Mouse (Mus musculus) liver, embryonic 11.5 days (tissue): ENCODE results near the gene Cbfa2t3. TPM values are rescaled to one million over a fixed set of nuclear protein-coding genes. Genes with fewer than 3 reads are reported as not detected.

ENCODE experiments used
- ATAC-seq: fragments of 200-750 bp; cut with Nextera tagmentation; replicated peaks from 2 replicates; pipeline ENCODE4 v1.8.0; 2017; ENCODE audit warnings: moderate number of reproducible peaks, mild to moderate bottlenecking, moderate TSS enrichment, moderate library complexity; ENCODE audit not compliant: low FRiP score
- DNase-seq: peaks from one replicate; pipeline ENCODE4 v3.0.0-alpha.2; 2017; ENCODE audit warnings: low spot score
- H3K27ac ChIP-seq: fragments of 300-500 bp; sonication (generic); 2 replicates; pipeline ENCODE4 v1.5.1; 2014; ENCODE audit warnings: mild to moderate bottlenecking, low read depth, low read length, control low read depth
- H3K27me3 ChIP-seq: fragments of 300-500 bp; sonication (generic); replicated peaks from 2 replicates; pipeline ENCODE4 v1.6.1; 2014; ENCODE audit warnings: low read length, mixed read lengths; ENCODE audit not compliant: control insufficient read depth, insufficient read depth
- H3K36me3 ChIP-seq: fragments of 300-500 bp; sonication (generic); 2 replicates; pipeline ENCODE4 v1.6.1; 2014; ENCODE audit warnings: mild to moderate bottlenecking, low read length, moderate library complexity, mixed read lengths; ENCODE audit not compliant: control insufficient read depth, insufficient read depth
- H3K4me1 ChIP-seq: fragments of 300-500 bp; sonication (generic); replicated peaks from 2 replicates; pipeline ENCODE4 v1.6.1; 2014; ENCODE audit warnings: low read length, mixed read lengths; ENCODE audit not compliant: control insufficient read depth, insufficient read depth
- H3K4me2 ChIP-seq: fragments of 300-500 bp; sonication (generic); 2 replicates; pipeline ENCODE4 v1.6.1; 2014; ENCODE audit warnings: mild to moderate bottlenecking, control low read depth, moderate library complexity
- H3K4me3 ChIP-seq: fragments of 300-500 bp; sonication (generic); 2 replicates; pipeline ENCODE4 v1.5.1; 2014; ENCODE audit warnings: low read depth, low read length, control low read depth
- H3K9ac ChIP-seq: fragments of 300-500 bp; sonication (generic); 2 replicates; pipeline ENCODE4 v1.6.1; 2014; ENCODE audit warnings: low read depth, low read length, control low read depth
- H3K9me3 ChIP-seq: fragments of 300-500 bp; sonication (generic); 2 replicates; pipeline ENCODE4 v1.6.1; 2016; ENCODE audit warnings: low read length, inconsistent platforms, mixed read lengths; ENCODE audit not compliant: control insufficient read depth
- WGBS: fragments of 180-500 bp; shearing (Covaris S2); extraction: QIAGEN DNeasy Blood & Tissue Kit; methylation state at CpG from one replicate; pipeline ENCODE4 v1.1.7; 2014; 5-methylcytosine and 5-hydroxymethylcytosine counted together
- polyA plus RNA-seq: library from polyadenylated mRNA; unstranded; fragments of >200 nt; fragmentation: Nextera tagmentation; extraction: Ambion mirVana; gene quantifications from 2 replicates; pipeline ENCODE4 v1.2.1, GENCODE M21; 2014

The Cbfa2t3 gene
- polyA plus RNA-seq, 1 experiment from 2014 or later = 14.4 TPM

DNA sequence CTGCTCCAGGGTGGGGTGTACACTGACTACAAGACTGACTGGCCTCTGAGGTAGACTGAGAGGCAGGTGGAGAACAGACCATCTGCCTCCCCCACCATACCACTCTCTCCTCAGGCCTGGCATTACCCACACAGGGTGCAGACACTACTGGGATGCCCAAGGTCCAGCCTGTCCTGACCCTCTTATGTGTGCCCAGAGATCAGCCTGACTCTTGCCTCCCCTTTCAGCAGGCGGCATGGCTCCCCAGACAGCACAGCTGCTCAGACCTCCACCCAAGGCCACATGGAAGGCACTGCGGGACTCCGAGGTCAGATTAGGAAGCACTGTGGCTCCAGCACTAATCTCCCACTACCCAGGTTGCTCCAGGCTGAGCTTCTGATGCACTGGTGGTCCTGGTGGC, 28.2 kb downstream of the Cbfa2t3 start:
- H3K9me3 ChIP-seq = no peaks in the 10 kb centered on the region
- H3K9ac ChIP-seq = no peak overlapping the region
- peaks cover 4% of the 10 kb centered on the region; the same call in 1 of the 2 replicates for H3K27me3 ChIP-seq
- no peak overlapping the region for H3K4me3 ChIP-seq
- no peak for DNase-seq
- WGBS = 68% methylated on average over 3 of the region's 3 CpGs
- no peak overlapping the region for H3K4me2 ChIP-seq
- no peak overlapping the region for H3K27ac ChIP-seq
- peaks cover 32% of the 10 kb centered on the region for H3K4me1 ChIP-seq
- ATAC-seq = no peak
- peaks cover 3% of the 10 kb centered on the region; the same call in 1 of the 2 replicates for H3K36me3 ChIP-seq

DNA sequence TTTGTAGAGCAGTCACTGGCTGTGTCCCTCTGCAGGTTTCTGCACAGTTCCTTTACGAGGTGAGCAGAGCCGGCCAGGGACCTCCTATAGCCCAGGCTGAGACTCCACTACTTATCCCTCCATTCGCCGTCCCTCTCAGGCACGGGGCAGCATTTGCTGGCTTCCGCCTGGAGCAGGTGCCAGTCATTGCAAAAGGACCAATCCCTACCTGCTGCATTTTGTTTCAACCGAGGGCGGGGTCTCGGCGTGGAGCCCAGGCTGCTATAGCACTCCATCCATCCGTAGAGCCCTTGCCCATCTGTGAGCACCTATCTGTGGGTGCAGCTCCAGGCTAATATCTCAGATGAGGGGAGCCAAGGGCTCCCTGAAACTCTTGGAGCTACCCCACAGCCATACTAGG, 28.9 kb downstream of the Cbfa2t3 start:
- DNase-seq = no peak
- Histone ChIP-seq H3K4me2 (no peak overlapping the region), H3K9ac (no peak overlapping the region), H3K27me3 (no peaks in the 10 kb centered on the region), H3K27ac (no peak overlapping the region), H3K4me1 (peaks cover 39% of the 10 kb centered on the region), H3K4me3 (no peak overlapping the region), H3K36me3 (peaks cover 3% of the 10 kb centered on the region; the same call in 1 of the 2 replicates), H3K9me3 (no peaks in the 10 kb centered on the region)
- ATAC-seq = no peak
- 57% methylated on average over 11 of the region's 11 CpGs for WGBS

DNA sequence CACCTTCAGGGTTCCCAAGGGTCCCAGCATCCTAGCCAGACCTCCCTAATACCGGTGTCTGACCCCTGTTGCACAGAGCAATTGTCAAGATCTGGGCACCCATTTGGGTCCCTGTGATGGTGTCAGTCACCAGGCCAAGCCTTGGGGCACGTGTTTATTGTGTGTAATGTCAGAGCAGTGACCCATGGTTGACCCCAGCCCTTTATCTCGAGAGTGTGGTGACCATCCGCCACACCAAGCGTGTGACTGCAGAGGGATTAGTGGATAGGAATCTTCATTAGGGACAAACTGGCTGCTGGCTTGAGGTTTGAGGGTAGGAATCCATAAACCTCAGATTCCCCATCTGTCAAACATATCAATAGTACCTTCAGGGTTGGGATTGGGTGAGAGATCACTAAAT, 29.5 kb downstream of the Cbfa2t3 start:
- no peaks in the 10 kb centered on the region for H3K9me3 ChIP-seq
- H3K36me3 ChIP-seq = peaks cover 3% of the 10 kb centered on the region; the same call in 1 of the 2 replicates
- no peaks in the 10 kb centered on the region for H3K27me3 ChIP-seq
- ATAC-seq = no peak
- H3K4me1 ChIP-seq = peaks cover 40% of the 10 kb centered on the region
- H3K9ac ChIP-seq = no peak overlapping the region
- no peak for DNase-seq
- no peak overlapping the region for H3K4me3 ChIP-seq
- no peak overlapping the region for H3K27ac ChIP-seq
- no peak overlapping the region for H3K4me2 ChIP-seq
- 52% methylated on average over 5 of the region's 5 CpGs for WGBS

DNA sequence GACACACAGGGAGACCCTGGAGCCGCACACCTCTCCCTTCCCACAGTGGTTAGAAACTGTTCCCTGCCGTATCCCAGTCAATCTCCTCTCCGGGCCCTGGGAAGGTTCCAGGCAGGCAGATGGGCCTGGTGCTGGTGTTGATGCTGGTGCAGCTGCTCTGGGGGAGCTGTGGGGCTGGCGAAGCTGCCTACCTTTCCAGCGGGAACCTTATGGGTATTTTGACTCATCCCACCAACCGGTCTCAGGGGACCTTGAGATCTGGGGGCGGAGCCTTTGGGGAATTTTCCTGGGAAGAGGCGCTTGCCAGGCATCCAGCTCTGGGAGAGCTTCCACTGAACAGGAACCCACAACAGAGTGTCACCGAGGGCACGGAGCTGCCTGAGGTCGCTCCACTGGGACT, 31.1 kb downstream of the Cbfa2t3 start:
- Histone ChIP-seq H3K4me2 (no peak overlapping the region), H3K9ac (no peak overlapping the region), H3K36me3 (no peaks in the 10 kb centered on the region; the same call in 1 of the 2 replicates), H3K9me3 (no peaks in the 10 kb centered on the region), H3K4me3 (no peak overlapping the region), H3K27ac (no peak overlapping the region), H3K4me1 (peaks cover 43% of the 10 kb centered on the region), H3K27me3 (no peaks in the 10 kb centered on the region)
- ATAC-seq = no peak
- no peak for DNase-seq
- WGBS = 73% methylated on average over 11 of the region's 11 CpGs

DNA sequence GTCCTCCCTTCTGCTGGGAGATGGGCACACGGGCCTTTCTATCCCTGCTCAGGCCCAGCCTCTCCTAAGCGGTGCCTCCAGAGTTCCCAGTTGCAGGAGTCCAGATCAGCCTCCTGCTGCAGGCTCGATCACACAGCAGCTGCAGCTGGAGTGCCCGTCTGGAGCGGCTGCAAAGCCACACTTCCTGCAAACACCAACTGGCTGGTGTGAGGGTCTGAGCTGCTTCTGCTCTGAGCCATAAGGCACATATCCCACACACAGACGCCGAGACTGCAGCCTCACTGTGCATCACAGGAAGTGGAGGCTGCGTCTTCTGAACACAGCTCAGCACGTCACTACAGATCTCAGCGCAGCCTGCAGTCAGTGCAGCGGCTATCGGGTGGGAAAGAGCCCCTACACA, 32.1 kb downstream of the Cbfa2t3 start:
- H3K4me1 ChIP-seq = peaks cover 44% of the 10 kb centered on the region
- H3K4me2 ChIP-seq = peak overlapping the region; percentile 58
- no peaks in the 10 kb centered on the region for H3K27me3 ChIP-seq
- no peaks in the 10 kb centered on the region for H3K9me3 ChIP-seq
- peak overlapping the region; percentile 28 for H3K27ac ChIP-seq
- ATAC-seq (peak; percentile 16; the same call in 1 of the 2 replicates), DNase-seq (no peak)
- WGBS = 29% methylated on average over 12 of the region's 12 CpGs
- peak overlapping the region; percentile 11; the same call in 1 of the 2 replicates for H3K4me3 ChIP-seq
- no peaks in the 10 kb centered on the region; the same call in 1 of the 2 replicates for H3K36me3 ChIP-seq
- peak overlapping the region; percentile 20 for H3K9ac ChIP-seq

DNA sequence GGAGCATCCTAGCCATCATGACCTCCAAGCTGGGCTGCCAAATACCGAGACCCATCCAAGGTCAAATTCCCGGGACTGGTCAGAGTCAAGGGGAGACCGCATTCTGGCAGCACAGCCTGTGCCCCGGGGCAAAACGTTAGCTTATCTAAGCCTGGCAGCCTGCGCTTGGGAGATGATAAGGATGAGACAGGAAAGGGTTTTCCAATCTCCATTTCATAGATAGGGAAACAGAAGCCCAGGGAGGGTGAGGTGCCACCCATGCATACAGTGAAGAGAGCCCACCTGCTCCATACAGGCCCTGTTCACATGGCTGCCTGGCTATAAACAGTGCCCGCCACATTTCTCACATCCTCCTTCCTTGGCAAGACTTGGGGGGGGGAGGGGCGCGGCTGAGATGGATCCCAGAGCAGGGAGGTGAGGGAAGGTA, 32.6 kb downstream of the Cbfa2t3 start:
- H3K4me1 ChIP-seq = peaks cover 49% of the 10 kb centered on the region
- H3K4me3 ChIP-seq = no peak overlapping the region; the same call in 1 of the 2 replicates
- no peaks in the 10 kb centered on the region for H3K27me3 ChIP-seq
- no peak overlapping the region for H3K9ac ChIP-seq
- no peaks in the 10 kb centered on the region; the same call in 1 of the 2 replicates for H3K36me3 ChIP-seq
- peak; percentile 86 for ATAC-seq
- peak overlapping the region; percentile 28 for H3K27ac ChIP-seq
- no peak for DNase-seq
- H3K9me3 ChIP-seq = no peaks in the 10 kb centered on the region
- WGBS = 11% methylated on average over 9 of the region's 9 CpGs
- H3K4me2 ChIP-seq = peak overlapping the region; percentile 58

DNA sequence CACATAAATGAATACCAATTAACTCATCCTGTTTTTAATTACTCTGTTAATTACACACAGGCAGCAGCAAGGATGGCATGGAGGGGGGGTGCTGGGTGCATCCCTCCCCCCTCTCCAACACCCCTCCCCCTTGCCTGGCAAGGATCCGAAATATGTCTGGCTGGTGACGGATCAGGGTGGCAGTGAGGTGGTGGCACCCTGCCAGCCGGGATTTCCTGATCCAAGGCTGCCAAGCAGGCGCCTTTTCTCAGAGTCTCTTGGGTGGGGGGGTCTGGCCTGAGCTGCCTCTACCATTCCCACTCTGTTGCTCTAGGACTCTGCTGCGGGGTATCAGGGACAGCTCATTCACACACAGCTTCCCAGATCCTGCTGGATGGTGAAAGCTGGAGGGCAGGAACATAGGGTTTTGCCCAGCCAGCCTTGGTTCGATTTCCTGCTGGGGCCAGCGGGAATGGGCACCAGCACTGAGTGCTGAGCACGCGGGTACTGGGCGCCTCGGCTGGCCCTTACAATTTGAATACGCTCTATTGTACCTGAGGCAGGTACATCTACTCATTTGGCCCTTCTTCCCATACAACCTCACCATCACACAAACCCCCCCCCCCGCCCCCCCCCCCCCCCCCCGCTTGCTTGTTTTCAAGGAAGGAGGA, 33.1 kb downstream of the Cbfa2t3 start:
- Histone ChIP-seq H3K4me3 (no peak overlapping the region), H3K4me1 (peaks cover 50% of the 10 kb centered on the region), H3K27me3 (no peaks in the 10 kb centered on the region), H3K27ac (no peak overlapping the region), H3K36me3 (no peaks in the 10 kb centered on the region; the same call in 1 of the 2 replicates), H3K9ac (no peak overlapping the region), H3K9me3 (no peaks in the 10 kb centered on the region), H3K4me2 (peak overlapping the region; percentile 4; the same call in 1 of the 2 replicates)
- DNase-seq = no peak
- no peak for ATAC-seq
- 64% methylated on average over 13 of the region's 14 CpGs for WGBS

DNA sequence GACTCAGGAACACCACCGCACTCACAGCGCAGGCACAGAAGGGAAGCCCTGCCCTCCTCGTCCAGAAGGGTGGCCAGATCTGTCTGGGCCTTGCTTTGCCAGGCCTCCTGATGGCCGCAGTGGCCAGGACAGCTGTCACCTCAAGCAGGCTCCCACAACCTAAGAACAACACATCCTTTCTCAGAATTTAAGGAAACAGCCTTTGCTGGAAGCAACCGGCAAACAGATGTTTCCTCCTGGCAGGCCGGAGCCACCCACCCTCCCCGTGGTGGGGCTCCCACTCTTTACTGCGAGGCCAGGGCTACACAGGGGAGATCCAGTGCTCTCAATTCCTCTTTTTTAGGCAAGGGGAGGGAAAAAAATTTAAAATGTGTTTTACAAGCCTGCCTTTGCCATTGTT, 33.7 kb downstream of the Cbfa2t3 start:
- H3K4me3 ChIP-seq = no peak overlapping the region
- no peaks in the 10 kb centered on the region for H3K27me3 ChIP-seq
- DNase-seq = no peak
- no peak overlapping the region for H3K27ac ChIP-seq
- 54% methylated on average over 8 of the region's 8 CpGs for WGBS
- no peaks in the 10 kb centered on the region; the same call in 1 of the 2 replicates for H3K36me3 ChIP-seq
- ATAC-seq = no peak
- H3K9me3 ChIP-seq = no peaks in the 10 kb centered on the region
- H3K4me1 ChIP-seq = peaks cover 50% of the 10 kb centered on the region
- H3K9ac ChIP-seq = no peak overlapping the region
- no peak overlapping the region for H3K4me2 ChIP-seq

DNA sequence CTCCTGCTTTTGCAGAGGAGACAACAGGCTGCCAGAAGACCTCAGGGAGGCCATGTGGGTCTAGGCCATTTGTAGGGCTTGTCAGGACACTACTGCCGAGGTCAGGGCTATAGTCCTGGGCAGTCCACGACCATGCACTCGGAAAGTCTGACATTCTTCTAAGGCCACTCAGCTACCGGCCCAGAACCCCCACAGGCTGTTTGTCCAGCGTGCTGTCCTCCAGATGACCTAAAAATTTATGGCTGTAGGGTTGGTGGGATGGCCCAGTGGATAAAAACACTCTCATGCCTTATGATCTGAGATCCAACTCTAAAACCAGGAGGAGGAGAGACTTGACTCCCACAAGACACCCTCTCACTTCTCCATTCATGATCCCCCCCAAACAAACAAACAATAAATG, 35.2 kb downstream of the Cbfa2t3 start:
- WGBS = 77% methylated on average over 5 of the region's 5 CpGs
- Histone ChIP-seq H3K27ac (no peak overlapping the region), H3K9ac (no peak overlapping the region), H3K4me3 (no peak overlapping the region), H3K27me3 (no peaks in the 10 kb centered on the region), H3K36me3 (no peaks in the 10 kb centered on the region; the same call in 1 of the 2 replicates), H3K4me2 (no peak overlapping the region), H3K4me1 (peaks cover 46% of the 10 kb centered on the region), H3K9me3 (no peaks in the 10 kb centered on the region)
- ATAC-seq (no peak), DNase-seq (no peak)
